Mouse (Mus musculus): Measurements from ENCODE around the gene Hoxa3.

The Hoxa3 gene

DNA sequence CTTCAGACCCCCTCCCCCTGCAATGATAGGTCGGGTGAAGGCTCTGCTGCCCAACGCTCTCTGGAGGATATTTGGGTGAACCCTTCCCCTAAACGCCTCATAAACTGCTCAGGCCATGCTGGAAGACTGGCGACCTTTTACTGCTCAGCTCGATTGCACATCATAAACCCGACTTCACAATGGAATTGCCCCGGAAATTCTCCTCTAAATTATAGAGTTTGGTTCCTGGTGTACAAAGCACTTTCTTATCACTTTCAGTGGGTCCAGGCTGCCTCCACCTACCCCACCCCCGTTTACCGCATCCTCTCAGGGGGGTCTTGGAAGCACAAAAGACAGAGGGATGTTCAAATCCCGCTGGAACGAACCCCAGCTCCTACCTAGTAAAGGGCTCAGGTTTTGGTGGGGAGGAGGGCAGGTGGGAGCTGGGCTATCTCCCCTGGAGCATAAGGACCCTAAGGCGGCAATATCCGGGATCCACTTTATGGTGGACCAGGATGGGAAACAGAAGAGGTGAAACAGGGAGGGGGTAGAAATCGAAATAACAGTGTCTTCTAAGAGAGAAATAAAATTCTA lies 5.6 kb upstream of the Hoxa3 start:
- DNase-seq, result peak in 1 of 2 experiments; percentile 24

DNA sequence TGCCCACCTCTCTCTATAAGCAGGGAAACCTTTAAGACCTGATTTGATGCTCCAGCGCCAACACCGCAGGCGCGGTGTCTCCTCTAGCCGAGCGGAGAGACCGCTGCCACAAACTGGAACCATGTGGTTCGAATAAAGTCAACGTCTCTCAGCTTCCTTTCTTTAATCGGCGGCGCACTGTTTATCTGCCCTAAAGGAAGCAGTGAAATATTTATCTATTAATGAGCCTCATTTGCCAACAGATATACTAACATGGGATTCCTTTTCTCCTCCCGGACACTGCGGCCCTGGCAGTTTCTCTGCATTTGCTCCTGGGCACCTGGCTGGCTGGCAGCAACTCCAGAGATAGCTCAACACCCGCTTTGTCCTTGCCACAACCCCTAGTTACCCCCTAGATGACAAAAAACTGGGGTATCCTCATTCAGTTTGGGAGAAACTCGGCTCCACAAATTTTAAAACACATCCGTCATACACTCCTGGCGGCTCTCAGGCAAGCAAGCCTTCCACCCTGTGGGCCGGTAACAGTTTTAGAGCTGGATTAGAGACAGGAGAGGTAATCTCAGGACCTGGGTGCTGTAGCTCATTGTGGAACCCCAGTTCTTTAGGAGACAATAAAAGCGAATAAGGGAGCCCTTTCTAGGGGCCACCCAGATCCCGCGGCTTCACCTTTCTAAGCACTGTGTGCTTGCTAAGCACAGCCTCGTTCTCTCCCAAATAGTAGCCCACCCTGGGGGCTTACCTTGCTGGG lies 4.9 kb upstream of the Hoxa3 start:
- DNase-seq, result peak in 1 of 2 experiments; percentile 48

DNA sequence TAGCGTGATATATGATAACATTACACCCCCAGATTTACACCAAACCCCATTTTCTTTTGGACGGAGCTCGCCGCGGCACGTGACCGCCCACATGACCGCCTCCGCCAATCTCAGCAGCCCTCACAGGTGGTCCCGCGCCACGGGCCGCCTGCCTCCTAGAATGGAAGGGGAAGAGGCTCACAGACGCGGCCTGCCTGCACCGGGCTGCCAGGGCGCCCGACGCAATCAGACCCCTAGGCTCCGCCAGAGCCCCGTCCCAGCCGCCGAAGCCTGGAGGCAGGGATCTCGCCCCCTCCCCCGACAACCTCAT lies 4.3 kb upstream of the Hoxa3 start:
- DNase-seq, result peak; percentile 93 to 94

DNA sequence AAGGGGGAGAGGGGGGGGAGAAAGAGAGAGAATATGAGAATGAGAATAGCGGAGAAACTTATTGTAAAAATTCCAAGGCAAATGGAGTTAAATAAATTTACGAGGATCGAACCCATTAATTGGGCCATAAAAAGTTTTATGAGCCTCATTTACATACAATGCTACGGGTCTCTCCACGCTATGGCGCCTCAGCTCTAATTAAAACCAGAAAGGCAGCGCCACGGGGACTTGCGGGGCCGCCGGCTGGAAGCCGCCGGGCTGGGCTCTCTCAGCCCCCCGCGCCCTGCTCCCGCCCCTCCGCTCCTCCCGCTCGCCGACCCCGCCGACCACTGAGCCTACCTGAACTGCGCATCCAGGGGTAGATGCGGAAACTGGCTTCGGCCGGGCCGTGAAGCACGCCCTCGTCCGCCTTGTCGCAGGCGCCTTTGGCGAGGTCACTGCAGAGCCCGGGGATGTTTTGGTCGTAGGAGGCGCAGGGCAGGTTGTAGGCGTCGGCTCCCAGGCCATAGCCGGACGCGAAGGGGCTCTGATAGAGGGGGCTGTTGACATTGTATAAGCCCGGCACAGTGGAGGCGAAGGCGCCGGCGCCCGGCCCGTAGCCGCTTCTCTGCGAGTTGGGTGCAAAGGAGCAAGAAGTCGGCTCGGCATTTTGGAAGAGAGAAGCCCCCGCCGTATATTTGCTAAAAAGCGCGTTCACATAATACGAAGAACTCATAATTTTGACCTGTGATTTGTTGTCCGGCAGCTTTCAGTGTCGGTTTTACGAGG lies 3.7 kb upstream of the Hoxa3 start:
- DNase-seq, result peak in 1 of 2 experiments; percentile 61

DNA sequence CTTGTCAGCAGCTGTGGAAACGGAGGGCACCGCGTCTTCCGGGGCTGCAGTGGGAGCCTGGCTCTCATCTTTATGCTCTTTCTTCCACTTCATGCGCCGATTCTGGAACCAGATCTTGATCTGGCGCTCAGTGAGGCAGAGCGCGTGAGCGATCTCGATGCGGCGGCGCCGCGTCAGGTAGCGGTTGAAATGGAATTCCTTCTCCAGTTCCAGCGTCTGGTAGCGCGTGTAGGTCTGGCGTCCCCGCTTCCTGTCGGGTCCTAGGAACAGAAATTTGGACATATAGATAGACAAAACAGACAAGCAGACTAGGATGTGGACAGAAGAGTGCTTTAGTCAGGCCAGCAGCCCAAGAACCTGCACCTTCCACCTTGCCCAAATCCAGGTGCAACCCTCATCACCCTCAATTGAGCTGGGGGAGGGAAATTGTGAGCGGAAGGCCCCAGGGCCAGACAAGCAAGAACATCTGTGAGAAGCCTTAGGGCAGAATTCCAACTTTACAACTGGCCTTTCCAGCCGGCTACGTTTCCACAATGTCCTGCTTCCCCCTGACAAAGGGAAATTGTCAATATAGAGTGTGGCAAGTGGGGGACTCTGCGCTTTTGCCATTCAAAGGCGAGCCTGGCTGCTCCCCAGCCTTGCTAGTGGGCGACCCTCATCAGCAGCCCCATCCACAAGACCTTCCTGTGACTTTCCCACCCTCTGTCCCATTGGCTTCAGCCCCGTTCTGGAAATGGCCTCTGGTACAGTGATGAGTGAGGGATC lies 2.8 kb upstream of the Hoxa3 start:
- DNase-seq, result peak; percentile 37 to 53

DNA sequence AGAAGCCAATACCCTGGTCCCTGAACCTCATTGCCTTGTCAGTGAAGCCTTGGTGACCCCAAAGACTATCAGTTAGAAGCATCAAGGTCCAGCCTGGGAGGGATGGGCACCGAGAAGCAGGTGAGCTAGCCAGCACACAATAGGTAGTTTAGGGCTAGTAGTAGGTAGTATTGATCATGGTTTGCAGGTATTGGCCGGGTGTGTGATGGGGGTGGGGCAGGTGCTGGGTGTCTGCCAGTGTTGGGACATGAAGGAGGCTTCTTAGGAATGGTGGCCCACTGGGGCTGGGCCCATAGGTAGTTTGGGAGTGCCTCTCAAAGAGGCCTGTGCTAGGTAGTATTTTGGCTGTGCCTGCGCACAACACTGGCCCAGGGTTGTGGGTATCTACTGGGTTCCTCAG lies 1.9 kb upstream of the Hoxa3 start:
- peak; percentile 20 to 29 for DNase-seq

DNA sequence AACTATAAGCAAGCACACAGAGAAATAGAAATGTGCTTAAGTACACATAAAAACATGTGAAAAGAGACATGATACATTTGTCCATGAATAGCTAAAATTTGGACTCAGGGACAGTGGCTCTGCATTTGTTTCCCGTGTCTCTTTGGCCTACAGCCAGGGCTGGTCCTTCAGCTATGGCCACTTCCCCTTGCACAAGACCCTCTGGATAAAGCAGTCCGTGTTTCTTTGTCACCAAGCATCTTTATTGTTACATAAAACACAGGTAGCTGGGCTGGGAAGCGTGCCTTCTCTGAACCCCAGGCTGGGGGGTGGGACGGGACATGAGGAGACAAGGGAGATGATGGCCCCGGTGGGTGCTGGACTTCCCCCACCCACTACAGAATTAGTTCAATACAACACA lies 1.1 kb upstream of the Hoxa3 start:
- peak; percentile 15 to 37 for DNase-seq

DNA sequence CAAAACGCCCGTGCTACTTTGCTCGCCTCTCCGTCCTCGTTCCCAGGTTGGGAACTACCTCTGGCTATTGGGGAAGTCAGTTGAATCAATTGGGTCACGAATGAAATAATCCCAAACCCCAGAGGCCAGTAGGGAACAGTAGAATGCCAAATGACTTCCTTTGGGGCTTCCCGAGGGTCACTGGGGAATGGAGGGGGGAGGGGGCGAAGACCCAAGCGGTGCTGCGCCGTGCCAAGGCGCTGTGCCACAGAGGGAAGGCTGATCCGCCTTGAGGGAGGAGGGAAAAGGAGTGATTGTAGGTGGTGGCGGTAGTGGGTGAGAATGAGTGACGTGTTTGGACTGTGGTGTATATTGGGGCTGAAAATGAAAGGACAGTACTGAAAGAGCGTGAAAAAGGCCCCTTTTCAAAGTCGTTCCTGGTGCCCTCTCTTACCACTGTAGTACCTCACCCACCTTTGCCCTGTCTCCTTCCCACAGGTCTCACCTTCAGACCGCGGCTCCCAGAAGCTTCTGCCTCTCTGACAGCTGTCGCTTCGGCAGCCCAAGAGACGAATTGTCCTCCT lies 499 bp downstream of the Hoxa3 start:
- DNase-seq, result peak; percentile 72 to 78

DNA sequence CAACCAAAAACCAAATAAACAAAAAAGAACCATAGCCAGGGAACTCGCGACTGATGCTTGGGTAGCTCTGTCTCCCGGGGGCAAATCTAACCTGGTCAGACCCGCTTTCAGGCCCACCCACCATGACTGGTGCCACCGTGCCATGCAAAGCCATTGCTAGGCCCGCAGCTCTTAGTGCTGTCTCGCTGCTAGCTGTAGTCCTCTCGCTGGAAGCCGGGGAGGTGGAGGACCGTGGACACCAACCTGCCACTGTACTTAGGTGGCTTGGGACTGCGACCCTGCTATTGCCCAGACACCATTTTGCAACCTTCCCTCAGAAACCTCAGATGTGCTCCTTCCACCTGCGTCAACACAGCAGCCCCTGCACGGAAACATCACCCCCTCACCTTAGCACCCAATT lies 1.2 kb downstream of the Hoxa3 start:
- peak; percentile 31 to 41 for DNase-seq

DNA sequence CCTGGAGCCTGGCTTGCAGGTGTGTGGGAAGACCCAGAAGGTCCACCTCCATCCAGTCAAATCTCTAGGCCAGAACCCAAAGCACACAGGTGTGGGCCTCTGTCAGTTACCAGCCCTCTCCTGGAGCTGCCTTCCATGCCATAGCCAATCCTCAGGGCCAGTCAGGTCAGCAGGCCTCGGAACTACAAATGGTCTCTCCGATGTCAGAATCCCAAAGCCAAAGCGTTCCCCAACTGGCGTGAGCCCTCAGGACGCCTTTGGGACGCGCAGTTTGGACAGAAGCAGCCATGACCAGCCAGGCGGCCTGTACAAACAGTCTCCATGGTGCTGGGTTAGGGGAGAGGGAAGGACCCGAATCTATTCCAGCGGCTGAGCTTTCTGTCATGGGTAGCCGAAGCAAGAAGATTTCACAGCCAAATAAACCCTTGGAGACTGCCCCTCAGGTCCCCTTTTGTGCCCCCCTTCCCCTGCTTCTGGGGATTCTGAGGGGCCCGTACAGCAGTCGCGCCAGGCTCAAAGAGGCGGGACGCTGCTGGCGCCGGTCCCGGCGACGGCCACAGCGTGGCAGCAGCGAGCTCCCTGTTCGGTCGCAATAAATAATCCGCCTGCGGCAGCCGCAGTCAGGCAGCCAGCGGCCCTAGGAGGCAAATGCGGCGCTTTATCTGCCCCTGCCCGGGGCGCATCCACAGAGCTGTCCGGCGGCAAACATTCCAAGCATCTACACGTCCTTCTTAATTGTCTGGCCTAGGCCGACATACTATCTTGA lies 1.8 kb downstream of the Hoxa3 start:
- DNase-seq, result peak; percentile 82 to 87

DNA sequence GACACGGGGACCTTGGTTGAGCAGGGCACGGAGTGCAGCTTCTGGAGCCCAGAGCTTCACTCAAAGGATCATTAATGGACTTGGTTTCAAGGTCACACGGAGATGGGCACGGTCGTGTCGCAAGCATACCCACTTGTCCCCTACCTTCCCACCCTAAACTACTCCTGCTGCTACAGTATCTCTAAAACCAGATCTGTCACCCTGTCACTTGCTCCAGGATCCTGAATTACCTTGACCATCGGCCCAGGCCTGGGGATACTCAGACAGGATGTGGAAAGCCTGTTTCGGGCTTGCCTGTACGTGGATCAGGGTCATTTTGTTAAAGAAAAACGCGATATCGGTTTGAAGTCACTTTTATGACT lies 3.5 kb downstream of the Hoxa3 start:
- DNase-seq, result no peak

DNA sequence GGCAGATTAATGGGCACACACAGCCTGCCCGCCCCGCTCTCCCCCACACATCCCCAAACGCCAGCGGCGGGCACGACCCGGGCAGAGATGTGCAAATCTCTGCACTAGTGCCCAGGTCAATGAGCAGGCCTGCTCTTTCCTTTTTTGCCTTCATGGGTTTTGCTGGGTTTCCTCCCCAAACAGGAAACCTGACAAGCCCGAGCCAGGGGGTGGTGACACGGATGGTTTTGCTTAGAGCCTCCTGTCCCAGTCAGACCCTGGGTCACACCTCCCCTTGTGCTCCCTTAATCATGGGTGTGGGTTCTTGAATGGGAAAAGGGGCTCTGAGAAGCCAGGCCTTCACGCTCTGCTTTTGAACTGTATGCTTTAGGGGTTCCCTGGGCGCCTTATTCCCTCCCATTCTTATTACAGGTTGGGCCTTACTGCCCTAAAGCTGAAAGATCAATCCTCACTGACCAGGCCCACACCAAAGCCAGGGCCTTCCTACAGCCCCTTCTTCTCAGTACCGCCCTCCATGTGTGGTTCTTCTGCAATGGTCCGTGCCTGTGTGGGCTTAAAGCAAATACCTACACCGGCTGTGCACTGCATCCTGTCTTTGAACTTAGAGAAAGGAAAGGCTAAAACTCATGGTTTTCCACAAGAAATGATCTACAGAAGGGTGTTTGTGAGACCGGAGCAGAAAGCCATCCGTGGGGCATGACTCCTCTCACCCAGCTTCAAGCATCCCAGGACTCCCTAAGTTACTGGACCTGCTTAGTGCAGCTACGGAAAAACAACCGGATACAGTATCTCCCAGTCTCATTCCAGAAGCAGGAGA lies 4.1 kb downstream of the Hoxa3 start:
- peak in 1 of 2 experiments; percentile 22 for DNase-seq

DNA sequence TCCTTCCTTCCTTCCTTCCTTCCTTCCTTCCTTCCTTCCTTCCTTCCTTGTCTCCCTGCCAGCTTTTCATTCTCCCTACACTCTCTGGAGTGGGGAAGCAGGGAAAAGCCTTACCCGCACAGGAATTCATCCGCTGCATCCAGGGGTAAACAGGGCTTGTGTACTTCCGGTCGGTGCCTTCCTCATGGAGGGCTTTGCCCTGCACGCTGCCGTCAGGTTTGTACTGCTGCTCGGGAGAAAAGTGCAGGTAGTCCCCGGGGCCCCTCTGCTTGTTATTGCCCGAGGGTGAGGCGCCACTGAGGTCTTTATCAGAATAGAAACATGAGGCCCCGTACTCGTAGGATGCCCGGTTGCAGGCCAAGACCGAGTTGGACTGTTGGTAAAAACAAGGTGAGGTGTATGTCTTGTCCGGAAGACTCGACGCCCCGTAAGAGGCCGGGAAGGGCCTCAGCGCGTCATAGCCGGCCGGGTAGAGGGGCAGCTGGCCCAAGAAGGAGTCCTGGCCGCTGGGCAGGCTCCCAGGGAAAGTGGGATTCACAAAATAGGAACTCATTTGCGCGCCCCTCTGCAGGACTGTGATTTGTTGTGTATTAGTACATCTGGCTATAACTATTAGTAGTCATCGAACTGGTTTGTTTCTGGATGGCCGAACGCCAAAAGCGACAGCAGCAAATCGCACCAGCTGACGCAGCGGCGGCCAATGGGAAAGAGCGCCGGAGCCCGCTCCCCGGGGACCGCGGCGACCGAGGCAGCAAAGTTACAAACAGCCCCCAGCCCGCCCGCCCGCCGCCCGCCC lies 4.9 kb downstream of the Hoxa3 start, which contains the start of gene Hoxa6:
Gene Hoxa6, minus strand, starts transcription at position 651 of the 796 bp plus-strand sequence.
- peak; percentile 65 to 69 for DNase-seq

DNA sequence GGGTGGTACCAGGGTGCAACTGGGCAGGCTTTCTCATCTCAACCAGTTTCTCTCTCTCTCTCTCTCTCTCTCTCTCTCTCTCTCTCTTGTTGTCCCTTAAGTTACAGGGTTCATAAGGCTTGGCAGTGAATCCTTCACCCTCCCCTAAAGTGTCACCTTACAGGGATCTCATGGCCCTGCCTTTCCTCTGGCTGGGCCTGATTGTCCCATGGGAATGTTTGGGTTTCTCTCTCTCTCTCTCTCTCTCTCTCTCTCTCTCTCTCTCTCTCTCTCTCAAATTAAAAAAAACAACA lies 5.5 kb downstream of the Hoxa3 start:
- no peak for DNase-seq

DNA sequence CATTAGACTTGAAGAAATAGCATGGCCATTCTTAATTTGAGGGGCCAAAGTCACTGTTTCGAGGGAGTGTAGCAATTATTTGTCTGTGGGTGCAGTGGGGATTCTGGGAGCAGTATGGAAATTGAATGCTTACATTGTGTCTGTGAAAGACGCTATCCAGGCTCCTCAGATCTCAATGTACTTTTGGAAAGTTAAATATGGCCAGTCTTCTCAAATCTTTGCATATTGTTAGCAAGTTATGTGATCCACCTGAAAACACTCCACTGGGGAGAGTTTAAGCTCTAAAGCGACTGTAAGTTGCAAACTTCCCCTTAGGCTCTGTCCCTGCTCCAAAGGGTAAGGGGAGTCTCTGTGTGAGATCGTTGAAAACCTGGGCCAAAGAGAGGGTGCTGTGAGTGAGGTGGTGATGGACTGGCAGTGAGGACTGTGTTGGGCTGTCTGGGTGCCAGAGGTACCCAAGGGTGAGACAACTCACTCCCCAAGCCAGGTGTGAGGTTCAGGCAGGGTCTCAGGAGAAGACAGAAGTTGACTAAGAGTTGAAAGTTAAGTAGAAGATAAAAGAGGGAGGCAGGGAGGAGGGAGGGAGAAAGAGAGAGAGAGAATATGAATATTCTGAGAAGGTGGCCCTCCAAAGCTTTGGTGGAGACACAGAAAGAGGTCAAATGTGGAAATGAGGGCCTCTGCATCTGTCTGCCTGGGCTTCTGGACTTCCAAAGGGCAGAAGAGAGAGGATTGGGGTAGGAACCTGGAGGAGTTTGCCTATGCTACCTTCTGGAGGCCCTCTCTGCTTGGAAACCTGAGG lies 6.1 kb downstream of the Hoxa3 start:
- DNase-seq, result no peak

DNA sequence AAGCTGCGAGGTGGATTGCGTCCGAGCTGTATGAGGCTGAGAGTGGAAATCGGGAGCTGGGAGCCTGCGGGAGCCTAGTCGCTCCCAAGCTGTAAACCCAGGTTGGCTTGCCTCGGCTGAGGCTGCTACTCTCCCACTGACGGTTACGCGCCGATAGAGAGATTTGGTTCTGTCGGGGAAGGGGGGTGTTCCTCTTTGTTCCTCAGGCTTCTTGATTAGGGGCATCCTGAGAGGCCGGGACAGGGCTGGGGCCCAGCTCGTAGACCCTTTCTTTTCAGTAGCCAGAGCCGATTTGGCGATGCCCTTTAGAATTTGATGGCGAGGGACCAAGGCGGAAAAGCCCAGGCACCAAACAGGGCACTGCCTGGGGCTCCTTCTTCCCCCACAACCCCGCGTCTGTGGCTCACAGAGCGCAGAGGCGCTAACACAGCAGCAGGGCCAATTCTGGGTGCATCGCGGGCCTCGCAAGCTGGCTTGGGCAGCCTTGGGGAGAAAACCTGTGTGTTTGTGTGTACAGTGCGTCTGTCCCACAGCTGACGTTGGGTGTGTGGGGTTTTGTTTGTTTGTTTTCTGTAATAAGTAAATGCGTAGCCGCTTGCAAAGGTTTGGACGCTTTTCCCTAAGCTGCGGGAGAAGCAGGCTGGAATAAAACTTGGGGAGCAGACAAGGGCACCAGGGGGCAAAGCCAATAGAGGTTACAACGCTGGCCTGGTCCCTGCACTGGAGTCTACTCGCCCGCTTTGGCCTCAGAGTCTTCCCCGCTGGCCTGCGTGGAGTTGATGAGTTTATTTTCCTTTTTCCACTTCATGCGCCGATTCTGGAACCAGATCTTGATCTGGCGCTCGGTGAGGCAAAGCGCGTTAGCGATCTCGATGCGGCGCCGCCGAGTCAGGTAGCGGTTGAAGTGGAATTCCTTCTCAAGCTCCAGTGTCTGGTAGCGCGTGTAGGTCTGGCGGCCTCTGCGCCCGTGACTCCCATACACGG lies 7.2 kb downstream of the Hoxa3 start:
- peak in 1 of 2 experiments; percentile 4 for DNase-seq

DNA sequence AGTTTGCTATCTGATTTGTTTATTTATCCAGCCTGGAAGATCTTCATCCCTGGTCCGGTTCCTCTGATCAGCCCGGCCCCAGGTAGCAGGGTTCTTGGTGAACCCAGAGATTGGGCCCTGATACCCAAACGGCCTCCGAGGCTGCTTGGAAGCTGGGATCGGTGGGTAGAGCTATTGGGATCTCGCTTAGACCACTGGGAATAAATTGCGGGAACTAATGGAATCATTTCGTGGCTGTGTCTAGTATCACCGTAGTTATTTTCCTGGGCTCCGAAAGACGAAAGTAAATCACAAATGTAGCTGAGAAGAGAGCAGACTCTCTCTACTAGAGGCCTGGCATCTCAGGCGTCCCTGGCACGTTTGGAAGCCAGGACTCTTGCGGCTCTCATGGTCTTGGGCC lies 7.9 kb downstream of the Hoxa3 start:
- DNase-seq, result no peak

DNA sequence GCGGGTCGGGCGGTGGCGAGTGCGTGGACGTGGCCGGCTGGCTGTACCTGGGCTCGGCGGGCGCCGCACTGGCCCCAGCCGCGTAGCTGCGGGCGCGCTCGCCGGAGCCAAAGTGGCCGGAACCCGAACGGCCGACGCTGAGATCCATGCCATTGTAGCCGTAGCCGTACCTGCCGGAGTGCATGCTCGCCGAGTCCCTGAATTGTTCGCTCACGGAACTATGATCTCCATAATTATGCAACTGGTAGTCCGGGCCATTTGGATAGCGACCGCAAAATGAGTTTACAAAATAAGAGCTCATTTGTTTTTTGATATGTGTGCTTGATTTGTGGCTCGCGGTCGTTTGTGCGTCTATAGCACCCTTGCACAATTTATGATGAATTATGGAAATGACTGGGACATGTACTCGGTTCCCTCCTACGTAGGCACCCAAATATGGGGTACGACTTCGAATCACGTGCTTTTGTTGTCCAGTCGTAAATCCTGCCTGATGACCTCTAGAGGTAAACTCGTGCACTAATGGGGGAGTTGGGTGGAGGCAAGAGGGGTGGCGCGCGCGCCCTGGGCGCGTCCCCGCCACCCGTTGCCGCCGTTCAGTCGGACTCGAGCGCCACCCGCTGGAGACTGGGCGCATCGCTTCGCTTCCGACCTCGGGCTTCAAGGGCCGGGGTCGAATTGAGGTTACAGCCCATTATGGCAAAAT lies 8.9 kb downstream of the Hoxa3 start, which contains the start of gene Hoxa5:
Gene Hoxa5, minus strand, starts transcription at position 538 of the 703 bp plus-strand sequence.
- DNase-seq, result peak; percentile 91 to 93
